Comparison of ENCODE assay signal across 19 mouse cellular contexts in the genomic region with DNA sequence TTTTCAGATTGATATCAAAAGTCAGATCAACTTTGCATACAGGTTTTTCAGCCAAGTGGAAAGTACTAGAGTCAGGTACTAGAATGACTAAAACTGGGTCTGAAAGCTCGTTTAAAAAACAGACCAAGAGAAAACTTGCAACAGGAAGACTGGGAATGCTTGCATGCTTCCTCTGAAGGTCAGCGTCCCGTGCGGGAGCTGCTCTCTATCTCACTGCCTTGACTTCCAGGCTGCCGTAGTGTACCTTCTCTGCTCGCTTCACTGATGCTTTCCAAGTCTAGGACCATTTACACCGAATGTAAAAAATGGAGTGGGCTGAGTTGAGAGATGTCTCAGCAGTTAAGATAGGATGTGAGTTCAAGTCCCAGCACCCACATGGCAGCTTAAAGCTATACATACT.
"Had no signal": no experiment of that assay in that cellular context is flagged by ENCODE, and none has a peak within 500 bp of the region (broad histone marks: within the 10 kb centered on the region; RNA-seq: fewer than 3 reads in every experiment).

No protein-coding gene starts in this region.

- H3K4me1 ChIP-seq: lung, embryonic 15.5 days; neural tube, embryonic 15.5 days had no signal

- DNase-seq: liver, postnatal 0 days; lung, adult 2 months; lung, postnatal 14 days; lung, postnatal 36 days; retina, postnatal 1 day; right cerebral cortex, adult 18-20 months; right cerebral cortex, postnatal 25 days; right cerebral cortex, postnatal 4 days; spleen, adult 18-20 months; thymus, adult 18-20 months; thymus, postnatal 14 days; thymus, postnatal 36 days had no signal

- H3K4me3 ChIP-seq: lung, embryonic 15.5 days; midbrain, embryonic 13.5 days; myocyte; neural tube, embryonic 13.5 days; neural tube, embryonic 15.5 days had no signal

- H3K36me3 ChIP-seq: lung, embryonic 15.5 days; midbrain, embryonic 13.5 days; neural tube, embryonic 15.5 days had no signal

- H3K27me3 ChIP-seq: lung, embryonic 15.5 days; midbrain, embryonic 13.5 days; neural tube, embryonic 13.5 days; neural tube, embryonic 15.5 days had no signal

- ATAC-seq: liver, postnatal 0 days; lung, postnatal 0 days; midbrain, embryonic 13.5 days; midbrain, embryonic 16.5 days had no signal

- H3K9me3 ChIP-seq: lung, embryonic 15.5 days; neural tube, embryonic 15.5 days had no signal
